Mouse (Mus musculus) spleen, embryonic (tissue): ENCODE measurements at regions not wholly inside any gene's neighbourhood (a gene's known extent, or its start where the extent isn't known, plus 50 kb on each side); places are given as distances from the start of the nearest gene placed in this dataset.
"Not testable (repeated sequence)": the region's sequence is repeated elsewhere in the genome, so short reads cannot be mapped to it uniquely, and the experiment has no call there.

Experiments
- CTCF ChIA-PET: fragments of 350-600 bp; sonication (Branson Sonifier 250); formaldehyde crosslinking; loops from one replicate; lab custom pipeline; 2022; lab: Charles Lee

GRCm38 (mm10) chr10:51397016-51397415, 83.4 kb upstream of the Gm49339 start:
- CTCF ChIA-PET: not testable (repeated sequence)

GRCm38 (mm10) chr10:51405141-51405540, 75.3 kb upstream of the Gm49339 start:
- CTCF ChIA-PET: interaction anchor here (0.5 to 1.0 kb wide), 2 partner anchors 12 to 17 kb away, joined by 4 read pairs; no protein-coding TSS in a partner anchor

GRCm38 (mm10) chr10:51412795-51413194, 67.6 kb upstream of the Gm49339 start:
- CTCF ChIA-PET: no interaction called here

- CTCF ChIA-PET: interaction anchor here (0.7 kb wide), 2 partner anchors 13 to 143 kb away, joined by 3 to 5 read pairs; no protein-coding TSS in a partner anchor
These were observed 65.9 kb upstream of the Gm49339 start for GRCm38 (mm10) chr10:51414512-51414911.

GRCm38 (mm10) chr10:51416723-51417122, 63.7 kb upstream of the Gm49339 start:
- CTCF ChIA-PET: interaction anchor here (0.6 to 0.9 kb wide), 2 partner anchors 12 to 64 kb away, joined by 4 to 6 read pairs; partner anchors contain the start of genes Gm49339 and Lilr4b

DNA sequence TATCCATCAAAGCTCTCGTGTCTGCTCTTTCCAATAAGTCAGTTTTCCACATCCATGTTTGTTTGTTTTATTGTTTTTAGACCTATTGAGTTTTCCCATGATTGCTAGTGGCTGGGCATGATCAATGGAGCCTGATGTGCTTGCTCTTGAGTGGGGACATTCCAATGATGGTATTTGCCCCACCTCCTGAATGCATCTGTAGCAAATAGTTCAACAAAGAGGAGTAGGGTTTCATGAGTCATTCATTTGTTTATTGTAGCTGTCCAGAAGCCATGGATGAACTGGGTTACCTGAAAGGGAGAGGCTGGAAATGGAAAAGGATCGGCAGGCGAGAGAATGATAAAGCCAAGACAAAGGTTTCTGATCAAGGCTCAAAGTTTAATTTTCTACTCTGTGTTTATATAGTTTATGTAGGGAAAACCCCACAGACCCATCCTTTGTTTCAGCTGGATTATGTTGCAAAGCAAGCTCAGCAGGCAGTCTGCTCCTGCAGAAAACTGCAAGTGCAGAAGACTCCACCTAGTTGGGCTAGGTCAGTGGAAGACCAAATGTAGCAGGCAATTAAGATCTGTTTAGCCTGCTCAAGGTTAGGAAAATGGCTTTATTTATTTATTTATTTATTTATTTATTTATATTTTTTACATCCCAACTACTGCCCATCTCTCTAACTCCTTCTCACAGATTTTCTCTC, 63.0 kb upstream of the Gm49339 start:
- CTCF ChIA-PET: interaction anchor here (0.9 kb wide), 1 partner anchor 13 kb away, joined by 4 read pairs; no protein-coding TSS in a partner anchor

DNA sequence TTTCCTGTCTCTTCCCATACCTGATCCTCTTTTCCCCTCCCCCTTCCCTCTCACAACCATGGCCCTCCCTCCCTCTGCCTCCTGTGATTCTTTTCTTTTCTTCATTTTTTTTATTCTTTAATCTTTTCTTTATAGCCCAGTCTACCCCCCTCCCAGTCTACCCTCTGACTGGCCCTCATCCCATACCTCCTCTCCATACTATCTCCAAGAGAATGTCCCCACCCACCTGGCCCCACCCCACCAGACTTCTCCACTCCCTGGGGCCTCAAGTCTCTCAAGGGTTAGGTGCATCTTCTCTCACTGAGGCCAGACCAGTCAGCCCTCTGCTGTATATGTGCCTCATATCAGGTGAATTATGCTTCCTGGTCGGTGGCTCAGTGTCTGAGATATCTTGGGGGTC, 61.9 kb upstream of the Gm49339 start:
- CTCF ChIA-PET: no interaction called here

DNA sequence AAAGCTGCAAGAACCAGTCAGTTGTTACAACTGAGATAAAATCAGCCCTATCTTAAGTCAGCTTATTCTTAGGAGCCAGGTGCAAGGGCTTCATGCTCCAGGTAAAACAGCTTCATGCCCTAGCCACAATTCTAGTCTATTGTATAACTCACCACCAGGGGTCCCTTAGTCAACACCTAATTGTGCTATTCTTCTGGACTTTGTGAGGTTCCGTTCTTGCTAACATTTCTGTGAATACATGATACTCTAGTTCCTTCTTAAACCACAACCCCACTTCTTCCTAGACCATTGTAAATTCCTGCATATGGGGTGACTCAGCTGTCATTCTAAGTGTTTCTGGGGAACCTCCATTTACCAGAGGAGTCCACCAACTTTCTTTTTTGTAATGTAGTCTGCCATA, 57.9 kb upstream of the Gm49339 start:
- CTCF ChIA-PET: interaction anchor here (0.6 to 0.7 kb wide), 2 partner anchors 18 to 109 kb away, joined by 4 read pairs; no protein-coding TSS in a partner anchor
